Mouse (Mus musculus): ENCODE results near the gene Xrra1.

Gene Xrra1

GRCm38 (mm10) chr7:99858813-99859585, at the start of gene Xrra1:
TSS of gene Xrra1 (plus strand) at chr7:99859116.
- DNase-seq = peak; percentile 96 to 98

GRCm38 (mm10) chr7:99810814-99811213, 48.1 kb upstream of the Xrra1 start:
- no peak for DNase-seq

- no peak for DNase-seq
These were observed 47.3 kb upstream of the Xrra1 start for GRCm38 (mm10) chr7:99811661-99812060.

GRCm38 (mm10) chr7:99813394-99813793, 45.5 kb upstream of the Xrra1 start:
- peak; percentile 59 to 62 for DNase-seq

- DNase-seq = peak; percentile 38 to 53
These were observed 40.7 kb upstream of the Xrra1 start for GRCm38 (mm10) chr7:99818181-99818725.

- no peak for DNase-seq
These were observed 37.0 kb upstream of the Xrra1 start for GRCm38 (mm10) chr7:99821953-99822352.

- peak; percentile 43 to 64 for DNase-seq
These were observed 36.5 kb upstream of the Xrra1 start for GRCm38 (mm10) chr7:99822426-99822825.

- no peak for DNase-seq
These were observed 35.8 kb upstream of the Xrra1 start for GRCm38 (mm10) chr7:99823045-99823663.

GRCm38 (mm10) chr7:99824649-99825483, 34.0 kb upstream of the Xrra1 start:
- DNase-seq = no peak

GRCm38 (mm10) chr7:99825511-99825910, 33.4 kb upstream of the Xrra1 start:
- no peak for DNase-seq

- DNase-seq = no peak
These were observed 32.8 kb upstream of the Xrra1 start for GRCm38 (mm10) chr7:99826096-99826495.

- peak; percentile 98 for DNase-seq
These were observed 30.8 kb upstream of the Xrra1 start, which contains the start of gene Neu3 for GRCm38 (mm10) chr7:99828083-99828570. TSS of gene Neu3 (minus strand) at chr7:99828417.

GRCm38 (mm10) chr7:99833115-99833845, 25.6 kb upstream of the Xrra1 start:
- DNase-seq = no peak

GRCm38 (mm10) chr7:99833846-99834222, 25.1 kb upstream of the Xrra1 start:
- no peak for DNase-seq

GRCm38 (mm10) chr7:99834314-99834853, 24.5 kb upstream of the Xrra1 start:
- DNase-seq = no peak

GRCm38 (mm10) chr7:99836781-99837180, 22.1 kb upstream of the Xrra1 start:
- DNase-seq = no peak

- DNase-seq = no peak
These were observed 21.4 kb upstream of the Xrra1 start for GRCm38 (mm10) chr7:99837358-99838071.

GRCm38 (mm10) chr7:99838241-99838640, 20.7 kb upstream of the Xrra1 start:
- no peak for DNase-seq

- no peak for DNase-seq
These were observed 13.2 kb upstream of the Xrra1 start for GRCm38 (mm10) chr7:99845533-99846236.

GRCm38 (mm10) chr7:99850534-99850933, 8.4 kb upstream of the Xrra1 start:
- DNase-seq = no peak

- no peak for DNase-seq
These were observed 7.8 kb upstream of the Xrra1 start for GRCm38 (mm10) chr7:99851121-99851520.
